Mouse (Mus musculus) myocyte (in vitro differentiated cells): ENCODE results near the gene Rsad1. TPM values are rescaled to one million over a fixed set of nuclear protein-coding genes. Genes with fewer than 3 reads are reported as not detected.

Source experiments
- H3K27me3 ChIP-seq: one replicate; pipeline ENCODE4 v1.6.1; 2011; ENCODE audit not compliant: control insufficient read depth, insufficient read depth, insufficient read length
- H3K36me3 ChIP-seq: one replicate; pipeline ENCODE4 v1.6.1; 2011; ENCODE audit not compliant: control insufficient read depth, insufficient read depth
- H3K4me2 ChIP-seq: one replicate; pipeline ENCODE4 v1.6.1; 2011; ENCODE audit warnings: low read depth, control low read depth
- H3K4me3 ChIP-seq: one replicate; pipeline ENCODE4 v1.5.1; 2011; ENCODE audit warnings: mild to moderate bottlenecking, control low read depth, moderate library complexity
- H3K79me2 ChIP-seq: one replicate; pipeline ENCODE4 v1.6.1; 2011; ENCODE audit not compliant: control insufficient read depth, insufficient read depth
- H3ac ChIP-seq: one replicate; pipeline ENCODE4 v1.6.1; 2011; ENCODE audit not compliant: control insufficient read depth, insufficient read length
- CEBPB ChIP-seq: IDR thresholded peaks from 2 replicates; pipeline ENCODE4 v1.6.1; 2011; ENCODE audit warnings: mild to moderate bottlenecking, moderate library complexity; ENCODE audit not compliant: poor library complexity, insufficient read depth, severe bottlenecking
- E2F4 ChIP-seq: IDR thresholded peaks from one replicate; pipeline ENCODE4 v1.6.1; 2011; ENCODE audit warnings: mild to moderate bottlenecking, control low read depth, moderate library complexity; ENCODE audit not compliant: insufficient read depth
- MAX ChIP-seq: IDR thresholded peaks from one replicate; pipeline ENCODE4 v1.6.1; 2011; ENCODE audit warnings: low read depth, mild to moderate bottlenecking, control low read depth
- MYOD1 ChIP-seq, 3 experiments: IDR thresholded peaks; one replicate each; pipeline ENCODE4 v1.6.1; 2011; ENCODE audit warnings: control low read depth in 2 of 3, low read depth in 2 of 3, mild to moderate bottlenecking in 2 of 3, moderate library complexity in 1 of 3; ENCODE audit not compliant: insufficient read length in 2 of 3, control insufficient read depth in 1 of 3
- MYOG ChIP-seq, 3 experiments: IDR thresholded peaks; one replicate each; pipeline ENCODE4 v1.6.1; 2011; ENCODE audit warnings: control low read depth in 2 of 3, low read depth in 2 of 3, mild to moderate bottlenecking in 2 of 3; ENCODE audit not compliant: insufficient read length in 2 of 3, control insufficient read depth in 1 of 3, insufficient read depth in 1 of 3
- POLR2A ChIP-seq: IDR thresholded peaks from one replicate; pipeline ENCODE4 v1.6.1; 2011; ENCODE audit warnings: low read depth, mild to moderate bottlenecking, control low read depth, moderate library complexity; ENCODE audit not compliant: insufficient read length
- POLR2AphosphoS2 ChIP-seq: IDR thresholded peaks from one replicate; pipeline ENCODE4 v1.6.1; 2011; ENCODE audit warnings: low read depth, control low read depth; ENCODE audit not compliant: insufficient read length
- REST ChIP-seq: IDR thresholded peaks from one replicate; pipeline ENCODE4 v1.6.1; 2011; ENCODE audit warnings: mild to moderate bottlenecking, control low read depth, moderate library complexity; ENCODE audit not compliant: insufficient read depth, insufficient read length
- SRF ChIP-seq: IDR thresholded peaks from one replicate; pipeline ENCODE4 v1.6.1; 2011; ENCODE audit warnings: low read depth; ENCODE audit not compliant: control insufficient read depth, insufficient read length
- TCF12 ChIP-seq: IDR thresholded peaks from one replicate; pipeline ENCODE4 v1.6.1; 2011; ENCODE audit warnings: mild to moderate bottlenecking, control low read depth; ENCODE audit not compliant: poor library complexity, insufficient read depth, severe bottlenecking
- TCF3 ChIP-seq: IDR thresholded peaks from one replicate; pipeline ENCODE4 v1.6.1; 2011; ENCODE audit warnings: low read depth, control low read depth; ENCODE audit not compliant: insufficient read length
- USF1 ChIP-seq: IDR thresholded peaks from one replicate; pipeline ENCODE4 v1.6.1; 2011; ENCODE audit warnings: low read depth, mild to moderate bottlenecking, control low read depth, moderate library complexity
- polyA plus RNA-seq: library from polyadenylated mRNA; unstranded; fragments of >200 nt; fragmentation: generic; extraction: Trizol; gene quantifications from one replicate; pipeline ENCODE4 v1.2.1, GENCODE M21; 2012; ENCODE audit warnings: missing spikeins

Gene Rsad1
- polyA plus RNA-seq, 1 experiment = 3.7 TPM

DNA sequence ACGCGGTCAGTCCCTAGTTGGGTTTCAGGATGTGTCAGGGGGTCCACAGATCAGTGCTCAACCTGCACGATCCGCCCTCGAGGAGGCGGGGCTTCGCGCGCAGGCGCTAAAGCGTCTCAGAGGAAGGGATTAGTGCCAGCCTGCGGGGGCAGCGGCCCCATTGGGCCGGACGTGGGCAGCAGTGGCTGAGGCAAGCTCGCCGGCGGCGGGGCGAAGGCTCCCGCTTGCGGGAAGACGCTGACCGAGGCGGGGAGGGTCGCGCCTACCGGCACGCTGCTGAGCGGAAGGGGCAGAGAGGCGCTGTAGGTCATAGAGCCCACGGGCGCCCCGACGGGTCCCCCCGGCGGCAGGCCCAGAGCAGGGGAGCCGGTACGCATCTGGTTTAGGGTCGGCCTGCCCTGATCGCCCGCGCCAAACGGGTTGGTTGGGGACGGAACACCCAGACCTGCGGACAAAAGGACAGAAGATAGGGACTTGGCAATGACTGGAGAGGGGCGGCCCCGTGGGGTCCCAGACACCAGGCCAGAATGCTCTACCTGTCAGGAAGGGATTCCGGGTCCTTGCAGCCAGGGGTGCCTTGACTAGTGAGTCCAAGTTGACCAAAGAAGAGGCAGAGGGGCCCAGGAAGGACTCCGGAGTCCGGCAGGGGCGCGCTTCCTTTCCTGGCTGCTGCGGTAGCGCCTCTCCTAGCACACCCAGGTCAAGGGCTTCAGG is 57.9 kb downstream of the Rsad1 start:
- no peak overlapping the region for H3ac ChIP-seq
- no peaks in the 10 kb centered on the region for H3K79me2 ChIP-seq
- H3K27me3 ChIP-seq = peaks cover 22% of the 10 kb centered on the region
- peak overlapping the region; percentile 12 for H3K4me2 ChIP-seq
- no peak overlapping the region for H3K4me3 ChIP-seq
- TF ChIP-seq MAX (no peak), POLR2AphosphoS2 (no peak), E2F4 (no peak), TCF3 (no peak), TCF12 (no peak), MYOG (IDR thresholded peaks at IDR 0.05; ENCODE audit: control insufficient read depth in 1 of 3, insufficient read depth in 1 of 3, insufficient read length in 2 of 3, low read depth in 2 of 3) (no peak), REST (no peak), MYOD1 (IDR thresholded peaks at IDR 0.05; ENCODE audit: control insufficient read depth in 1 of 3, insufficient read length in 2 of 3, low read depth in 2 of 3) (no peak), USF1 (no peak), POLR2A (no peak), SRF (no peak), CEBPB (no peak)
- no peaks in the 10 kb centered on the region for H3K36me3 ChIP-seq

Other genes starting within 250 kb of the Rsad1 start
- 15.4 TPM for gene Luc7l3, start 227.3 kb downstream of the Rsad1 start, polyA plus RNA-seq
- gene Ankrd40, start 221.3 kb downstream of the Rsad1 start, polyA plus RNA-seq = 105 TPM
- not detected for gene Abcc3, start 156.3 kb downstream of the Rsad1 start, polyA plus RNA-seq
- 0.05 TPM for gene Cacna1g, start 75.1 kb downstream of the Rsad1 start, polyA plus RNA-seq
- gene Spata20, start 63.1 kb downstream of the Rsad1 start, polyA plus RNA-seq = not detected
- 0.05 TPM for gene Epn3, start 49.3 kb downstream of the Rsad1 start, polyA plus RNA-seq
- 0.02 TPM for gene Mycbpap, start 27.5 kb downstream of the Rsad1 start, polyA plus RNA-seq
- 0.10 TPM for gene Chad, start 15.8 kb upstream of the Rsad1 start, polyA plus RNA-seq
- gene Acsf2, start 52.6 kb upstream of the Rsad1 start, polyA plus RNA-seq = 5.8 TPM
- gene Lrrc59, start 80.5 kb upstream of the Rsad1 start, polyA plus RNA-seq = 208 TPM
- gene Mrpl27, start 104.5 kb upstream of the Rsad1 start, polyA plus RNA-seq = 59.9 TPM
- gene Eme1, start 104.7 kb upstream of the Rsad1 start, polyA plus RNA-seq = 2.7 TPM
- 14.8 TPM for gene Xylt2, start 128.3 kb upstream of the Rsad1 start, polyA plus RNA-seq
- not detected for gene Gm11541, start 155.2 kb upstream of the Rsad1 start, polyA plus RNA-seq
- gene Cdc34b, start 192.5 kb upstream of the Rsad1 start, polyA plus RNA-seq = 0.11 TPM
- gene Tmem92, start 233.4 kb upstream of the Rsad1 start, polyA plus RNA-seq = not detected